Comparison of ENCODE assay signal across 8 mouse cellular contexts in the genomic region with DNA sequence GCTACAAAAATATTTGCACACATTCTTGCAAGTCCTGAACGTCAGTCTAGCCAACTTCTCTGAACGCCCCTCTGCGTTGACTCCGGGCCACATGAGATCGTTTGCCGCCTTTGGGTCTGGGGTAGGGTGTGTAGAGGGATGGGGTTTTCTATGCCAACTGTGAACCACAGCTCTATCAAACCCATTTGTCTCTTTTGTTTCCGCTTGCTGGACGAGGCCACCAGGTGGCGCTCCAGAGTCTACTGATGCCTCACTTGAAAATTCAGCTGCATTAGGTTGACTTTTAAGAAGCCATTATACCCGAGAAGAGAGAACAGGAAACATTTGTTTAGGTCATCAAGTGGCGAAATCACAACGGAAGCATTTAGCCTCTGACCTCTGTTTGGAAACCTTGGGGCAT. TPM values are rescaled to one million over a fixed set of nuclear protein-coding genes. Genes with fewer than 3 reads are reported as not detected.
DNase-seq lines count a peak whose midpoint lies in the region; ATAC-seq lines count a peak whose summit lies in the region.

No protein-coding gene starts in this region.

- H3K4me2 ChIP-seq in heart, embryonic 15.5 days = 0 out of 2 replicates have a peak overlapping the region, but pooled peaks have one; percentile 9

- WGBS in heart, embryonic 15.5 days = 9% methylated on average over 12 of the region's 12 CpGs

- H3K9me3 ChIP-seq in heart, embryonic 15.5 days (replicated peaks) = no peaks in the 10 kb centered on the region

- no peak overlapping the region for H3K9ac ChIP-seq in heart, embryonic 15.5 days

- no peak overlapping the region for H3K27ac ChIP-seq in heart, embryonic 15.5 days

- no peaks in the 10 kb centered on the region for H3K36me3 ChIP-seq in heart, embryonic 15.5 days

- H3K4me1 ChIP-seq in heart, embryonic 15.5 days (replicated peaks) = 0 out of 2 replicates have a peak, but pooled peaks cover 2% of the 10 kb centered on the region

- no peaks in the 10 kb centered on the region for H3K27me3 ChIP-seq in heart, embryonic 15.5 days

- H3K4me3 ChIP-seq in heart, embryonic 15.5 days = no peak overlapping the region

- peak; percentile 75 for DNase-seq in ES-CJ7 (ENCODE audit: low read depth, low spot score)
- peak; percentile 36 for DNase-seq in adrenal gland, adult 8-10 months
- DNase-seq in embryo, embryonic 9.5 days (ENCODE audit: extremely low spot score) = peak; percentile 82
- peak; percentile 78 to 97 for DNase-seq in layer of hippocampus, postnatal 25 days (ENCODE audit: extremely low spot score in 1 of 2, low spot score in 1 of 2)
- DNase-seq in right cerebral cortex, postnatal 36 days (ENCODE audit: low spot score in 2 of 2) = peak; percentile 51 to 56
- DNase-seq in urinary bladder, postnatal 4 days (ENCODE audit: low spot score in 2 of 2) = peak; percentile 33 to 80

- no peak for ATAC-seq in heart, embryonic 15.5 days (replicated peaks; ENCODE audit: insufficient number of reproducible peaks, insufficient read depth, low FRiP score, low read depth)
- peak; percentile 55; the same call in 1 of the 2 replicates for ATAC-seq in megakaryocyte-erythroid progenitor cell, adult 5-6 weeks (replicated peaks; ENCODE audit: low FRiP score, low TSS enrichment, poor library complexity, severe bottlenecking)

RNA-seq across cellular contexts. Expression of a gene that starts 33.8 kb away (rescaled TPM):
- total RNA-seq in adrenal gland, adult 8-10 months (2022) = 1,000 to 10,000 TPM; 1,250 to 2,890 (median 1,476) TPM
- polyA plus RNA-seq in heart, embryonic 15.5 days (2015; fragmentation: Nextera tagmentation; extraction: Ambion mirVana) = 1,867 and 1,945 TPM in 2 replicates
- total RNA-seq in layer of hippocampus, postnatal 25 days (2021) = 1,000 to 10,000 TPM; 2,114 to 2,470 TPM
- 3,454 and 3,626 TPM in 2 replicates for total RNA-seq in megakaryocyte-erythroid progenitor cell, adult 5-6 weeks (2014; fragmentation: Nextera tagmentation)
- total RNA-seq in megakaryocyte-erythroid progenitor cell, adult 5-6 weeks (2017) = 5,878 and 7,940 TPM in 2 replicates

RNA-seq across cellular contexts. Expression of a gene that starts 39.4 kb away (rescaled TPM):
- total RNA-seq in adrenal gland, adult 8-10 months (2022) = not detected
- polyA plus RNA-seq in heart, embryonic 15.5 days (2015; fragmentation: Nextera tagmentation; extraction: Ambion mirVana) = not detected in 2 replicates
- total RNA-seq in layer of hippocampus, postnatal 25 days (2021) = under 1 TPM in 1 of 2 experiments, not detected in 1; 0.12 TPM
- total RNA-seq in megakaryocyte-erythroid progenitor cell, adult 5-6 weeks (2014; fragmentation: Nextera tagmentation) = not detected in 2 replicates
- total RNA-seq in megakaryocyte-erythroid progenitor cell, adult 5-6 weeks (2017) = not detected in 2 replicates

Comparison
In these comparisons a context has a peak if more than half of its experiments do, and no peak if none do; other contexts are left out.
1. DNase-seq: peak in every context shown above with its lines; median percentile 88 in layer of hippocampus, postnatal 25 days; 82 in embryo, embryonic 9.5 days; 75 in ES-CJ7; 56 in urinary bladder, postnatal 4 days; 54 in right cerebral cortex, postnatal 36 days; 36 in adrenal gland, adult 8-10 months.